Mouse (Mus musculus): Measurements from ENCODE around the gene Wdr78. TPM values are rescaled to one million over a fixed set of nuclear protein-coding genes. Genes with fewer than 3 reads are reported as not detected.

The Wdr78 gene
- polyA plus RNA-seq, 1 experiment from 2014 or later, result 2.3 TPM

DNA sequence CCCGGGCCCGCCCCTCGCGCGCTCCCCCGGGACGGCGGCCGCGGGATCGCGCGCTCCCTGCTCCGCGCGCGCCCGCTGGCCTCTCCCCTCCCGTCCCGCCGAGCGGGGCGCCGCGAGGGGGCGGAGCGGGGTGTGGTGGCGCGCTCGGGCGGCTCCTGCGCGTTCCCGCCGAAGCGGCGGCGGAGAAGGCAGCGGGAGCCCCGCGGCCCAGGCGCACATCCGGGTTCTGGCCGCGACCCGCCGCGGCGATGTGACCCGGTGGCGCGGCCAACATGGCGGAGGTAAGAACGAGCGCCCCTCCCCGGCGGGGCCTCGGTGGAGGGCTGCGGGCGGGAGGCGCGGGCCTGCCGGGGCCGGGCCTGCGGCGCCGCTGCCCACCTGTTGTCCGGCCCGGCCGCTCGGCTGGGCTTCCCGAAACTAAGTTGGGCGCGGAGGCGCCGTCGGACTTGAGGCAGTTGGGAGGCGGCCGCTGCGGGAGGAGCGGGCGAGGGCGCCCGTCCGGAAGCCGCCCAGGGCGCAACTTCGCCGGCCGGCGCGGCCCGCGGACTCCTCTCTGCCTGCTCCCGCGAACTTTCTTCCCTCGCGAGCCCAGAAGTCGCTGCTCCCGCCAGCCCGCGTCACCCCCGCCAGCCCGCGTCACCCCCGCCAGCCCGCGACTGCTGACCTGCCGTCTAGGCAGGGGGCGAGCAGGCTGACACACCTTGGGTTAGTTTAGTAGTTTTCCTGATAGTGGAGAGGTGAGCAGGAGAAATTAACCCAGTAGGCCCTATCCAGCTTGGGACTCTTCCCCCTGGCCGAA is 5.1 kb upstream of the Wdr78 start:
- Histone ChIP-seq H3K4me3 (replicated peaks) (peak overlapping the region; percentile 90), H3K27me3 (replicated peaks) (no peaks in the 10 kb centered on the region), H3K36me3 (0 out of 2 replicates have a peak, but pooled peaks cover 3% of the 10 kb centered on the region), H3K9ac (peak overlapping the region; percentile 96), H3K4me1 (peaks cover 19% of the 10 kb centered on the region), H3K4me2 (peak overlapping the region; percentile 63), H3K27ac (peak overlapping the region; percentile 99), H3K9me3 (no peaks in the 10 kb centered on the region)
- under 1% methylated on average over 84 of the region's 111 CpGs for WGBS
- ATAC-seq (ENCODE audit: insufficient read depth, low FRiP score, low read depth), result peak; percentile 68

- H3K4me2 ChIP-seq, result peak overlapping the region; percentile 63
- H3K9me3 ChIP-seq, result no peaks in the 10 kb centered on the region
- H3K9ac ChIP-seq, result no peak overlapping the region; the same call in 1 of the 2 replicates
- ATAC-seq (ENCODE audit: insufficient read depth, low FRiP score, low read depth), result no peak
- peak overlapping the region; percentile 90 for H3K4me3 ChIP-seq (replicated peaks)
- under 1% methylated on average over 15 of the region's 15 CpGs for WGBS
- H3K36me3 ChIP-seq, result 0 out of 2 replicates have a peak, but pooled peaks cover 3% of the 10 kb centered on the region
- peak overlapping the region; percentile 99 for H3K27ac ChIP-seq
- H3K27me3 ChIP-seq (replicated peaks), result no peaks in the 10 kb centered on the region
- peaks cover 19% of the 10 kb centered on the region for H3K4me1 ChIP-seq
Observed at GRCm38 (mm10) chr4:103118888-103119228, 4.5 kb upstream of the Wdr78 start.

DNA sequence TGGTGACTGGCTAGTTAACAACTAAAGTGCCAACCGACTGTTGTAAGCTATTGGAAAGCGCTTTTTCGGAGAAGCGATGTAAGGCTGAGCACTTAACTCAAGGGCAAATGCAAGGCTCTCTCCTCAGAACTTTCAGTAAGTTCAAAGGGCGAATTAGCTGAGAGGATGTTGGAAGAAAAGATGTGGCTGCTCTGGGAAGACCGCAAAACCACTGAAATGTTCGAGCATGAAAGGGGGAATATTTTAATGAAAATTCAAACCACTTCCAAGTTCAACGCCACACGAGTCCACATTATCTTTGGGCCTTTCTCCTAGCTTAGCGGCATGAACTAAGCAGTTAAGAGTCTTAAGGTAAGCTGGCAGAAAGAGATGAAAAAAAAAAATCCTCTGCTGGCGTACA is 953 bp downstream of the Wdr78 start:
- no peaks in the 10 kb centered on the region for H3K9me3 ChIP-seq
- WGBS, result 6% methylated on average over 11 of the region's 11 CpGs
- H3K4me3 ChIP-seq (replicated peaks), result peak overlapping the region; percentile 90
- peak overlapping the region; percentile 72 for H3K4me2 ChIP-seq
- H3K9ac ChIP-seq, result peak overlapping the region; percentile 60
- H3K4me1 ChIP-seq, result peaks cover 17% of the 10 kb centered on the region
- H3K36me3 ChIP-seq, result 0 out of 2 replicates have a peak, but pooled peaks cover 3% of the 10 kb centered on the region
- no peaks in the 10 kb centered on the region for H3K27me3 ChIP-seq (replicated peaks)
- peak overlapping the region; percentile 100; the same call in 1 of the 2 replicates for H3K27ac ChIP-seq
- no peak for ATAC-seq (ENCODE audit: insufficient read depth, low FRiP score, low read depth)

DNA sequence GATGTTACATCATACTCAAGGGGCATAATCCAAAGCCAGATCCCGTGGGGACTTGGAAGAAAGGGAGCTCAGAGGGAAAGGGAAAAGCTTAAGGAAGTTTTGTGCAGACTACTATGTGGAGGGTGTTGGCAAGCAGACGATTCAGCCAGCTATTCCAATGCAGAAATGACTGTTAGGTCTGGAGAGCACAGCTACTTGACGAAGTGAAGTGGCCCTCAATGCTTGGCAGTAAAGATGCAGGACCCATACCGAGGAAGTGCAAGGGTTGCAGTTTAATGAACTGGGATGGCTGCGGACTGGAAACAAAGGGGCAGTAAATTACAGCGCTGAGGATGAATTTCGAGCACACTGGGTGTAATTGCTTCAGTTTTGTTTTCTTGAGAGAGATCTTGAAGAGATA is 1.7 kb downstream of the Wdr78 start:
- H3K9ac ChIP-seq, result no peak overlapping the region
- no peaks in the 10 kb centered on the region for H3K9me3 ChIP-seq
- H3K27ac ChIP-seq, result no peak overlapping the region
- 54% methylated on average over 7 of the region's 7 CpGs for WGBS
- H3K4me2 ChIP-seq, result peak overlapping the region; percentile 72; the same call in 1 of the 2 replicates
- H3K36me3 ChIP-seq, result 0 out of 2 replicates have a peak, but pooled peaks cover 3% of the 10 kb centered on the region
- no peaks in the 10 kb centered on the region for H3K27me3 ChIP-seq (replicated peaks)
- H3K4me1 ChIP-seq, result peaks cover 17% of the 10 kb centered on the region
- no peak for ATAC-seq (ENCODE audit: insufficient read depth, low FRiP score, low read depth)
- peak overlapping the region; percentile 90; the same call in 1 of the 2 replicates for H3K4me3 ChIP-seq (replicated peaks)

DNA sequence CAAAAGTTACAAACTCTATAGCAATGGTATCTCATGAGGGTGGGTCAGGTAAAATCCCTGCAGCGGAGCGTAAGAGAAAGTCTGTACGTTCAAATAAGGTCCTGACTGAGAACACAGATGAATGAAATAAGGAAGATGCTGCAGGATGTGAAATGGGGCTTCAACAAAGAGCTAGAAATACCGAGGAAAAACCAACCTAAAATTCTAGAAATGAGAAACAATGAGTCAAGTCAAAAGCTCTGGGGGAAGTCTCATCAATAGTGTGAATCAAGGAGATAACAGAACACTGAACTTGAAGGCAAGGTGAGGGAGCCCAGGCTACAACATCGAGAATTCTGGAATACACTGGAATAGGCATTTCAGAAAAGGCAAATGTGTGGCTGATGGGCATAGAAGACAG is 15.8 kb downstream of the Wdr78 start:
- 85% methylated on average over 5 of the region's 5 CpGs for WGBS
- no peaks in the 10 kb centered on the region for H3K4me1 ChIP-seq
- no peak overlapping the region for H3K27ac ChIP-seq
- no peak overlapping the region for H3K9ac ChIP-seq
- no peak for ATAC-seq (ENCODE audit: insufficient read depth, low FRiP score, low read depth)
- no peak overlapping the region for H3K4me3 ChIP-seq (replicated peaks)
- no peaks in the 10 kb centered on the region for H3K9me3 ChIP-seq
- no peaks in the 10 kb centered on the region for H3K36me3 ChIP-seq
- no peaks in the 10 kb centered on the region for H3K27me3 ChIP-seq (replicated peaks)
- no peak overlapping the region for H3K4me2 ChIP-seq

GRCm38 (mm10) chr4:103095921-103096320 is 18.4 kb downstream of the Wdr78 start:
- Histone ChIP-seq H3K27ac (no peak overlapping the region), H3K4me2 (no peak overlapping the region), H3K4me1 (no peaks in the 10 kb centered on the region), H3K27me3 (replicated peaks) (no peaks in the 10 kb centered on the region), H3K9me3 (no peaks in the 10 kb centered on the region), H3K9ac (no peak overlapping the region), H3K4me3 (replicated peaks) (no peak overlapping the region), H3K36me3 (no peaks in the 10 kb centered on the region)
- no peak for ATAC-seq (ENCODE audit: insufficient read depth, low FRiP score, low read depth)
- 84% methylated on average over 8 of the region's 8 CpGs for WGBS

DNA sequence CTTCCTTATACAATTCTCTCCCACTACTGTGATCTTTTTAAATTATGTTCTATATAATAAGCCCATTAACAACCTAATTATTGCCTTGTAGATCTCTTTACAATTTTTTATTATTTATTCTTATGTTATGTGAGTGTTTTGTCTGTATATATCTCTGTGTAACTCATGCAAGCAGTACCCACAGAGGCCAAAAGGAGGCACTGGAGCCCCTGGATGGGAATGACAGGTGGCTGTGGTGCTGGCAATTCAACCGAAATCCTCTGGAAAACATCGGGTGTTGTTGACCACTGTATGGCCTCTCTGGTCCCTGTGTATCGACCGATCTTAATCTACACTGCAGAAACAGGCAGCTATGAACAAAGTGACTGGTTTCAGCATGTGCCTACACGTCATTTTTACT is 29.1 kb downstream of the Wdr78 start:
- ATAC-seq (ENCODE audit: insufficient read depth, low FRiP score, low read depth), result no peak
- Histone ChIP-seq H3K4me3 (replicated peaks) (no peak overlapping the region), H3K9me3 (no peaks in the 10 kb centered on the region), H3K9ac (no peak overlapping the region), H3K4me2 (no peak overlapping the region), H3K36me3 (no peaks in the 10 kb centered on the region), H3K27ac (no peak overlapping the region), H3K27me3 (replicated peaks) (no peaks in the 10 kb centered on the region), H3K4me1 (no peaks in the 10 kb centered on the region)
- WGBS, result 93% methylated on average over 5 of the region's 5 CpGs

DNA sequence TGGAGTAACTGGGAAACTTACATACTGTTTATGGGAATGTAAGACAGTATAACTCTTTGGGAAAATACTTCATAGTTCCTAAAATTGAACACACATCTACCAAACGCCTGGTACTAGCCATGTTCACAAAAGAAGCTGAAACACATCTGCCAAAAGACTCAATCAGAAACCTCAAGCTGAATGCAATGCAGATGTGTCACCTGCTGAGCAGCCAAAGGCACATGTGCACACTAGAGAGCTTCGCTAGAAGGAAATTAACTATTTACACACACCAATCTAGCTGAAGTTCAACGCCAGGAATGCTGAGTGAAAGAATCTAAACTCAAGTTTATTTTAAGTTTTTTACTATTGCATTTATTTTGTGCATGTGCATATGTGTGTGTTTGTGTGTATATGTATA is 43.7 kb downstream of the Wdr78 start:
- H3K9me3 ChIP-seq, result no peaks in the 10 kb centered on the region
- H3K36me3 ChIP-seq, result no peaks in the 10 kb centered on the region
- H3K4me1 ChIP-seq, result no peaks in the 10 kb centered on the region
- WGBS, result 81% methylated on average over 3 of the region's 3 CpGs
- H3K27ac ChIP-seq, result no peak overlapping the region
- no peaks in the 10 kb centered on the region for H3K27me3 ChIP-seq (replicated peaks)
- no peak overlapping the region for H3K9ac ChIP-seq
- no peak for ATAC-seq (ENCODE audit: insufficient read depth, low FRiP score, low read depth)
- H3K4me3 ChIP-seq (replicated peaks), result no peak overlapping the region
- no peak overlapping the region for H3K4me2 ChIP-seq

- Histone ChIP-seq H3K9me3 (no peaks in the 10 kb centered on the region), H3K4me3 (replicated peaks) (no peak overlapping the region), H3K27ac (no peak overlapping the region), H3K4me1 (no peaks in the 10 kb centered on the region), H3K4me2 (no peak overlapping the region), H3K9ac (no peak overlapping the region), H3K36me3 (no peaks in the 10 kb centered on the region), H3K27me3 (replicated peaks) (no peaks in the 10 kb centered on the region)
- ATAC-seq (ENCODE audit: insufficient read depth, low FRiP score, low read depth), result no peak
- 63% methylated on average over 6 of the region's 6 CpGs for WGBS
Observed at GRCm38 (mm10) chr4:103067906-103068655, 46.3 kb downstream of the Wdr78 start.

DNA sequence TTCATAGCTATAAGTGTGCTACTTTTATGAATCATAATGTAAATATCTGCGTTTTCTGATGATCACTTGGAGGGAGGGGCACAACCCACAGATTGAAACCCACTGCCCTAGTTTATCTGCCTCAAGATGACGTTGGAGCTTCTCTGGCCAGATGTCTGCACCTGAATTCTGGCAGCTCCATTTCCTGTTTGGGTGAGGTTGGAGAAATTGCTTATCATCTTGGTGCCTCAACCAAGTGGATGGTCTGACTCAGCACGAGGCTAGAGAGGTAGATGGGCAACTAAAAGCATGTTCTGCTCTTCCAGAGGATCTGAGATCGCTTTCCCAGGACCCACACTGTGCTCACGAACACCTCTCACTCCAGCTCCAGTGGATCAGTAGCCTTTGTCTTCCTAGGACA is 49.4 kb downstream of the Wdr78 start:
- H3K36me3 ChIP-seq, result no peaks in the 10 kb centered on the region
- no peak overlapping the region for H3K4me3 ChIP-seq (replicated peaks)
- H3K9me3 ChIP-seq, result no peaks in the 10 kb centered on the region
- no peaks in the 10 kb centered on the region for H3K4me1 ChIP-seq
- ATAC-seq (ENCODE audit: insufficient read depth, low FRiP score, low read depth), result no peak
- no peak overlapping the region for H3K9ac ChIP-seq
- no peaks in the 10 kb centered on the region for H3K27me3 ChIP-seq (replicated peaks)
- no peak overlapping the region for H3K4me2 ChIP-seq
- H3K27ac ChIP-seq, result no peak overlapping the region
- 59% methylated on average over 5 of the region's 5 CpGs for WGBS

- no peaks in the 10 kb centered on the region for H3K9me3 ChIP-seq
- H3K9ac ChIP-seq, result no peak overlapping the region
- no peak overlapping the region for H3K4me2 ChIP-seq
- 62% methylated on average over 2 of the region's 2 CpGs for WGBS
- H3K27me3 ChIP-seq (replicated peaks), result no peaks in the 10 kb centered on the region
- H3K36me3 ChIP-seq, result no peaks in the 10 kb centered on the region
- no peaks in the 10 kb centered on the region for H3K4me1 ChIP-seq
- no peak for ATAC-seq (ENCODE audit: insufficient read depth, low FRiP score, low read depth)
- H3K27ac ChIP-seq, result no peak overlapping the region
- H3K4me3 ChIP-seq (replicated peaks), result no peak overlapping the region
Observed at GRCm38 (mm10) chr4:103064421-103064820, 49.9 kb downstream of the Wdr78 start.

DNA sequence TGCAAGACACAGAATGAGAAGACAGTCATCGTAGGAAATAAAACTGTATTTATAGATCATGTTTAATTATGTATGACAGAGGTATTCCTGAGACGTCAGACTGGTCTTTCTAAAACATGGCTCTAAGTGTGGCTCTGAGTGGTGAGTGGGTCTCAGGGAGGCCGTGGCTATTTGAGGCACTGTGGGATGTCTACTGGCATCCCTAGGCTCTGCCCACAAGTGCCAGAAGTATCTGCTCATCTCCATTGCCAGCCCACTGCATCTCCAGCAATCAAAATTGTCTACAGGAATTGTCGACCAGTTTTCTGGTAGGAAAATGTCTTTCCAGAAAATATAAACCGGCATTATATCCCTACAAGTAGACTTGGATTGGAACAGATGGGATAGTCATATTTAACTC is 57.4 kb downstream of the Wdr78 start:
- no peak overlapping the region for H3K4me3 ChIP-seq (replicated peaks)
- no peaks in the 10 kb centered on the region for H3K9me3 ChIP-seq
- no peak overlapping the region for H3K4me2 ChIP-seq
- 82% methylated on average over 5 of the region's 5 CpGs for WGBS
- H3K36me3 ChIP-seq, result no peaks in the 10 kb centered on the region
- ATAC-seq (ENCODE audit: insufficient read depth, low FRiP score, low read depth), result no peak
- H3K27me3 ChIP-seq (replicated peaks), result no peaks in the 10 kb centered on the region
- no peaks in the 10 kb centered on the region for H3K4me1 ChIP-seq
- no peak overlapping the region for H3K9ac ChIP-seq
- no peak overlapping the region for H3K27ac ChIP-seq

All from stomach, embryonic 15.5 days (tissue).